Mouse (Mus musculus) CH12.LX (cell line): ENCODE results near the gene Arhgap4. TPM values are rescaled to one million over a fixed set of nuclear protein-coding genes. Genes with fewer than 3 reads are reported as not detected.

Source experiments
- DNase-seq: peaks from one replicate; pipeline ENCODE4 v3.0.0-alpha.2; 2013; ENCODE audit errors: extremely low read depth
- H3K27ac ChIP-seq: 2 replicates; pipeline ENCODE4 v1.5.1; 2012; ENCODE audit warnings: low read depth, mild to moderate bottlenecking, control low read depth, moderate library complexity; ENCODE audit not compliant: insufficient read depth
- H3K27me3 ChIP-seq: replicated peaks from 2 replicates; pipeline ENCODE3; 2012; ENCODE audit warnings: inconsistent platforms
- H3K36me3 ChIP-seq, 2 experiments: replicated peaks in 1 of 2; 2 replicates each; pipeline versions ENCODE3 to v1.6.1; 2012; ENCODE audit warnings: inconsistent platforms in 1 of 2, low read length in 1 of 2, mild to moderate bottlenecking in 1 of 2, mixed read lengths in 1 of 2, moderate library complexity in 1 of 2; ENCODE audit not compliant: control insufficient read depth in 1 of 2, insufficient read depth in 1 of 2
- H3K4me1 ChIP-seq, 2 experiments: 2 replicates each; pipeline ENCODE4 v1.6.1; 2012; ENCODE audit warnings: inconsistent platforms in 1 of 2, moderate library complexity in 1 of 2; ENCODE audit not compliant: insufficient read depth in 2 of 2, control insufficient read depth in 1 of 2
- H3K4me2 ChIP-seq: 2 replicates; pipeline ENCODE4 v1.6.1; 2012; ENCODE audit warnings: low read depth, mild to moderate bottlenecking, control low read depth; ENCODE audit not compliant: poor library complexity, insufficient read depth, severe bottlenecking
- H3K4me3 ChIP-seq, 3 experiments: fragments of 150-350 bp in 1 of 3; sonication (generic) in 1 of 3; replicated peaks in 1 of 3; 2 replicates each; pipeline versions ENCODE3 to v1.5.1; 2011 to 2012; ENCODE audit warnings: low read depth in 2 of 3, low read length in 2 of 3, mild to moderate bottlenecking in 2 of 3, moderate library complexity in 2 of 3, control low read depth in 1 of 3, improper control_type of control experiment in 1 of 3, inconsistent platforms in 1 of 3, mixed read lengths in 1 of 3; ENCODE audit not compliant: poor library complexity in 1 of 3
- H3K79me2 ChIP-seq: replicated peaks from 2 replicates; pipeline ENCODE4 v1.6.1; 2012; ENCODE audit warnings: mild to moderate bottlenecking, moderate library complexity; ENCODE audit not compliant: control insufficient read depth, poor library complexity, insufficient read depth, severe bottlenecking; ENCODE audit errors: extremely low read depth
- H3K9ac ChIP-seq: 2 replicates; pipeline ENCODE4 v1.6.1; 2012; ENCODE audit warnings: low read depth, mild to moderate bottlenecking, control low read depth, moderate library complexity; ENCODE audit not compliant: insufficient read depth
- H3K9me3 ChIP-seq: replicated peaks from 2 replicates; pipeline ENCODE3; 2012; ENCODE audit warnings: low read length, inconsistent platforms, mixed read lengths
- BHLHE40 ChIP-seq: IDR thresholded peaks from 2 replicates; pipeline ENCODE4 v1.6.1; 2011; ENCODE audit warnings: mild to moderate bottlenecking, low read depth, low read length, improper control_type of control experiment
- CHD1 ChIP-seq: IDR thresholded peaks from 2 replicates; pipeline ENCODE4 v1.6.1; 2012; ENCODE audit warnings: low read depth, low read length, improper control_type of control experiment, inconsistent platforms
- CTCF ChIP-seq, 2 experiments: IDR thresholded peaks in 1 of 2; conservative IDR thresholded peaks in 1 of 2; 2 replicates each; pipeline ENCODE4 v1.5.1; 2011 to 2012; ENCODE audit warnings: low read depth in 2 of 2, low read length in 2 of 2, improper control_type of control experiment in 1 of 2, inconsistent platforms in 1 of 2, mild to moderate bottlenecking in 1 of 2, moderate library complexity in 1 of 2
- E2F4 ChIP-seq: IDR thresholded peaks from 2 replicates; pipeline ENCODE4 v1.6.1; 2011; ENCODE audit warnings: low read depth, low read length, improper control_type of control experiment; ENCODE audit not compliant: insufficient replicate concordance
- EP300 ChIP-seq: IDR thresholded peaks from 2 replicates; pipeline ENCODE4 v1.6.1; 2011; ENCODE audit warnings: low read length, improper control_type of control experiment
- ETS1 ChIP-seq: conservative IDR thresholded peaks from 2 replicates; pipeline ENCODE4 v1.6.1; 2012; ENCODE audit warnings: low read depth, mild to moderate bottlenecking, inconsistent platforms, low read length, improper control_type of control experiment, moderate library complexity
- GABPA ChIP-seq: IDR thresholded peaks from 2 replicates; pipeline ENCODE4 v1.6.1; 2012; ENCODE audit warnings: low read depth, low read length, improper control_type of control experiment, inconsistent platforms; ENCODE audit not compliant: insufficient replicate concordance
- HCFC1 ChIP-seq: IDR thresholded peaks from 2 replicates; pipeline ENCODE4 v1.6.1; 2012; ENCODE audit warnings: low read depth, mild to moderate bottlenecking, inconsistent platforms, low read length, improper control_type of control experiment
- IRF4 ChIP-seq: IDR thresholded peaks from 2 replicates; pipeline ENCODE4 v1.6.1; 2014; ENCODE audit warnings: low read depth, mild to moderate bottlenecking, inconsistent platforms, low read length, improper control_type of control experiment
- JUN ChIP-seq: IDR thresholded peaks from 2 replicates; pipeline ENCODE4 v1.6.1; 2011; ENCODE audit warnings: low read depth, mild to moderate bottlenecking, low read length, improper control_type of control experiment, moderate library complexity; ENCODE audit not compliant: insufficient read depth
- KAT2A ChIP-seq: IDR thresholded peaks from 2 replicates; pipeline ENCODE4 v1.6.1; 2012; ENCODE audit warnings: low read length, improper control_type of control experiment, inconsistent platforms; ENCODE audit not compliant: insufficient replicate concordance
- MAFK ChIP-seq: IDR thresholded peaks from 2 replicates; pipeline ENCODE4 v1.6.1; 2011; ENCODE audit warnings: low read length, improper control_type of control experiment; ENCODE audit not compliant: insufficient replicate concordance
- MAX ChIP-seq: IDR thresholded peaks from 2 replicates; pipeline ENCODE4 v1.6.1; 2011; ENCODE audit warnings: low read length, improper control_type of control experiment
- MAZ ChIP-seq: IDR thresholded peaks from 2 replicates; pipeline ENCODE4 v1.6.1; 2012; ENCODE audit warnings: low read depth, mild to moderate bottlenecking, inconsistent platforms, low read length, improper control_type of control experiment, moderate library complexity
- MXI1 ChIP-seq: IDR thresholded peaks from 2 replicates; pipeline ENCODE4 v1.6.1; 2011; ENCODE audit warnings: mild to moderate bottlenecking, low read depth, low read length, improper control_type of control experiment
- MYC ChIP-seq: IDR thresholded peaks from 2 replicates; pipeline ENCODE4 v1.6.1; 2011; ENCODE audit warnings: low read depth, mild to moderate bottlenecking, improper control_type of control experiment, low read length
- NELFE ChIP-seq: IDR thresholded peaks from 2 replicates; pipeline ENCODE4 v1.6.1; 2011; ENCODE audit warnings: low read depth, low read length, improper control_type of control experiment
- PAX5 ChIP-seq: IDR thresholded peaks from 2 replicates; pipeline ENCODE4 v1.6.1; 2012; ENCODE audit warnings: low read length, inconsistent platforms, mixed read lengths
- POLR2A ChIP-seq: IDR thresholded peaks from 2 replicates; pipeline ENCODE4 v1.6.1; 2011; ENCODE audit warnings: low read depth, mild to moderate bottlenecking, improper control_type of control experiment, low read length
- POLR2AphosphoS2 ChIP-seq: IDR thresholded peaks from 2 replicates; pipeline ENCODE4 v1.6.1; 2011; ENCODE audit warnings: low read depth, low read length, improper control_type of control experiment
- RAD21 ChIP-seq: IDR thresholded peaks from 2 replicates; pipeline ENCODE4 v1.6.1; 2011; ENCODE audit warnings: low read depth, mild to moderate bottlenecking, low read length, improper control_type of control experiment, moderate library complexity
- RCOR1 ChIP-seq: conservative IDR thresholded peaks from 2 replicates; pipeline ENCODE4 v1.6.1; 2012; ENCODE audit warnings: low read depth, mild to moderate bottlenecking, inconsistent platforms, low read length, improper control_type of control experiment
- SMC3 ChIP-seq: IDR thresholded peaks from 2 replicates; pipeline ENCODE4 v1.6.1; 2011; ENCODE audit warnings: low read depth, low read length, improper control_type of control experiment
- TBP ChIP-seq: conservative IDR thresholded peaks from 2 replicates; pipeline ENCODE4 v1.6.1; 2011; ENCODE audit warnings: low read depth, low read length, improper control_type of control experiment
- TCF12 ChIP-seq: IDR thresholded peaks from 2 replicates; pipeline ENCODE4 v1.6.1; 2014; ENCODE audit warnings: low read depth, mild to moderate bottlenecking, inconsistent platforms, low read length, improper control_type of control experiment
- UBTF ChIP-seq: IDR thresholded peaks from 2 replicates; pipeline ENCODE4 v1.6.1; 2012; ENCODE audit warnings: low read depth, mild to moderate bottlenecking, inconsistent platforms, low read length, improper control_type of control experiment, moderate library complexity
- USF2 ChIP-seq: conservative IDR thresholded peaks from 2 replicates; pipeline ENCODE4 v1.6.1; 2011; ENCODE audit warnings: low read depth, low read length, improper control_type of control experiment
- ZC3H11A ChIP-seq: IDR thresholded peaks from 2 replicates; pipeline ENCODE4 v1.6.1; 2012; ENCODE audit warnings: low read depth, mild to moderate bottlenecking, inconsistent platforms, low read length, improper control_type of control experiment
- ZKSCAN1 ChIP-seq: IDR thresholded peaks from 2 replicates; pipeline ENCODE4 v1.6.1; 2012; ENCODE audit warnings: low read depth, inconsistent platforms, low read length, improper control_type of control experiment, borderline replicate concordance
- ZMIZ1 ChIP-seq: IDR thresholded peaks from 2 replicates; pipeline ENCODE4 v1.6.1; 2012; ENCODE audit warnings: low read depth, mild to moderate bottlenecking, inconsistent platforms, low read length, improper control_type of control experiment
- ZNF384 ChIP-seq: IDR thresholded peaks from 2 replicates; pipeline ENCODE4 v1.6.1; 2012; ENCODE audit warnings: low read depth, low read length, improper control_type of control experiment, inconsistent platforms
- dilution Hi-C: fragments of 300-500 bp; cut with MboI; formaldehyde crosslinking; loops from 2 replicates; pipeline ENCODE4 v1.14.3; 2020; ENCODE audit warnings: low sequenced_read_pairs; ENCODE audit not compliant: extremely low pct_unique_long_range_greater_than_20kb, extremely low pct_ligation_motif_present
- in situ Hi-C: fragments of 300-500 bp; cut with MboI; formaldehyde crosslinking; loops from 3 replicates; pipeline ENCODE4 v1.14.3; 2019; ENCODE audit warnings: low sequenced_read_pairs, low pct_ligation_motif_present, low pct_unique_long_range_greater_than_20kb, mixed read lengths
- polyA plus RNA-seq: library from polyadenylated mRNA; unstranded; fragments of >175 nt; gene quantifications from 2 replicates; pipeline ENCODE4 v1.2.1, GENCODE M21; 2012; ENCODE audit warnings: low read depth; ENCODE audit not compliant: insufficient read length
- total RNA-seq, 2 experiments: library from RNA; depleted of rRNA; stranded (reverse); fragments of 300-350 nt in 1 of 2; fragments of >200 nt in 1 of 2; gene quantifications; 2 replicates each; pipeline ENCODE4 v1.2.3; 2012 to 2014

Arhgap4 gene
- total and polyA plus RNA-seq, 3 experiments, result 10.9 to 24.1 (median 14.3) TPM

- TF ChIP-seq TCF12 (peak; percentile 42; the same call in 1 of the 2 replicates), UBTF (peak; percentile 58; the same call in 1 of the 2 replicates), MYC (peak; percentile 39; the same call in 1 of the 2 replicates), POLR2AphosphoS2 (peak; percentile 62; the same call in 1 of the 2 replicates), RAD21 (no peak), JUN (no peak), ZMIZ1 (peak; percentile 33; the same call in 1 of the 2 replicates), ETS1 (no peak; the same call in 1 of the 2 replicates), E2F4 (peak; percentile 93; the same call in 1 of the 2 replicates)
Measured at GRCm38 (mm10) chrX:73967177-73968075, 45.8 kb upstream of the Arhgap4 start (continued).

GRCm38 (mm10) chrX:73966248-73967176 is 44.8 kb upstream of the Arhgap4 start, which contains the start of gene Hcfc1:
Hcfc1 (minus strand) TSS chrX:73966357.
- Histone ChIP-seq H3K79me2 (peaks cover 46% of the 10 kb centered on the region), H3K27ac (peak within 1 kb of the TSS; percentile 94), H3K4me3 (peak within 1 kb of the TSS; percentile 74 to 96 (median 95)), H3K9ac (peak within 1 kb of the TSS; percentile 95), H3K27me3 (no peaks in the 10 kb centered on the region), H3K36me3 (peaks cover 24 to 28% of the 10 kb centered on the region in 2 experiments), H3K9me3 (no peaks in the 10 kb centered on the region), H3K4me2 (peak within 1 kb of the TSS; percentile 94; the same call in 1 of the 2 replicates), H3K4me1 (peaks cover 8 to 41% of the 10 kb centered on the region in 2 experiments; a peak in 3 of 4 replicates)
- in situ Hi-C loops, result no loop called here
- dilution Hi-C loops, result no loop called here
- DNase-seq, result peak; percentile 79
- TF ChIP-seq ETS1 (no peak), JUN (no peak), POLR2A (peak; percentile 56), EP300 (no peak), MAFK (no peak), NELFE (0 out of 2 replicates have a peak, but pooled peaks have one; percentile 47), MXI1 (peak; percentile 67), BHLHE40 (no peak), GABPA (no peak), MAZ (0 out of 2 replicates have a peak, but pooled peaks have one; percentile 48), ZKSCAN1 (no peak), MAX (no peak; the same call in 1 of the 2 replicates), KAT2A (0 out of 2 replicates have a peak, but pooled peaks have one; percentile 31), RAD21 (no peak), IRF4 (0 out of 2 replicates have a peak, but pooled peaks have one; percentile 36), TBP (peak; percentile 51; the same call in 1 of the 2 replicates), USF2 (no peak), RCOR1 (0 out of 2 replicates have a peak, but pooled peaks have one; percentile 32), ZNF384 (no peak), ZC3H11A (no peak), HCFC1 (peak; percentile 74), MYC (0 out of 2 replicates have a peak, but pooled peaks have one; percentile 10), CHD1 (0 out of 2 replicates have a peak, but pooled peaks have one; percentile 54), CTCF (conservative IDR thresholded peaks at IDR 0.05 in 1 of 2, IDR thresholded peaks at IDR 0.05 in 1 of 2; ENCODE audit: low read depth in 2 of 2, low read length in 2 of 2) (no peak), SMC3 (no peak), PAX5 (no peak), ZMIZ1 (peak; percentile 32; the same call in 1 of the 2 replicates)
